Mouse (Mus musculus) T-helper 1 cell (primary cell): ENCODE results near the gene Gm9.
"Not testable (repeated sequence)": the region's sequence is repeated elsewhere in the genome, so short reads cannot be mapped to it uniquely, and the experiment has no call there.

Source experiments
- in situ Hi-C: fragments of 300-600 bp; cut with MboI, MseI; formaldehyde crosslinking; loops from one replicate; pipeline ENCODE4 v1.15.1; 2025; ENCODE audit warnings: high pct_unique_total_duplicates

Gene Gm9

DNA sequence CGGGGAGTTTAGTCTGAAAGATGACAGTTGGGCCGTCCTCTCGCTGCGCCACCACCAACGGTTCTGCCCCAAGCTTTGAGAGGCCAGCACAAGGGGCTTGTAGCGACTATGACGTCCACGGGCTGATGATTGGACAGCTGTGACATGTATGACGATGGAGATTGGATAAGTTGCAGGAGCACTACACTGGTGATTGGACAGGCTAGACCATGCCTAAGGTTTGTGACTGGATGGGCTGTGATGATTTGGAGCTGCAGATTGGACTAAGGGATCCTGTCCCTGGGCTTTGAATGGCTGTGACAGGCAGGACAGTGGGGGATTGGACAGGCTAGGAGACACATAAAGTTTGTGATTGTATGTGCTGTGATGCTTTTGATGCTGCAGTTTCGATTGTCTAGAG lies at the start of gene Gm9:
Gene Gm9, minus strand, starts transcription at position 101 of the 400 bp plus-strand sequence.
- in situ Hi-C loops = no loop called here

DNA sequence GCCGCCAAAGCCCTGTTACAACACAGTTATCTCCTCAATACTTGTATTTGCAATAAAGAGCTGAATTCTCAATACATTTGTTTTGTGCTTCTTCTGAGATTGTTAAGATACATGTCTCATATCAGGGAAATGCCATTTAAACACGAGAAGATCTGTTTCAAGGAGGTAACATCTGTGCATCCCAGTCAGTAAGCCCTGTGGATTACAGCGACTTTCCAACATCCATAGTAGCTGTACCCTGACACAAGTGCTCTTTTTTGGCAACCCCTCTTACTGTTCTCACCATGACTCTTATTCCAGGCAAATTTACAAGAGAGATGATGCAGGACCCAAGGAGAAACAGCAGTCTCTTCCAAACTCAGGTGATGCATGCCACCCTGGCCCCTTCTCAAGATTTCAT lies 38.8 kb upstream of the Gm9 start, which contains the start of gene Rhox3a:
Gene Rhox3a, plus strand, starts transcription at position 301 of the 400 bp plus-strand sequence.
- in situ Hi-C loops = loop anchor here (5.0 to 10.0 kb wide), 2 partner anchors 293 to 555 kb away; partner anchors contain the start of genes Rhox3e and Rhox5

DNA sequence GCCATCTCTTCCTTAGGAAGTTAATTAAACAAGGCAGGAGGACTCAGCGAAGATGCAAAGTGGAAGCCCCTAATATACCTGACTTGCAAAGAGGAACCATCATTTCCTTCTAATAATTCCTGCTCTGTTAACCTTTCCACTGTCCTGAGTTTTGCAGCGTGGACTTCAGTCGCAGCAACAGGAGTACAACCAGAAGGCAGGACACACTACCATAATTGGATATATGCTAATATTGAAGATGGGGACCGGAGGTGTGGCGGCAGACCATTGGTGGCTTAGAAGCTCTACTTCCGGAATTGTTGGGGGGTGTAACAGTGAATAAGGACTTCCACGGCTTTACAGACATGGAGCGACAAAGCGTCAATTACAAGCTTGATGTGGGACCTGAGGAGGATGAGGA lies 33.8 kb upstream of the Gm9 start, which contains the start of gene Rhox2a:
Gene Rhox2a, plus strand, starts transcription at position 301 of the 400 bp plus-strand sequence.
- in situ Hi-C loops = loop anchor here (10.0 kb wide), 1 partner anchor 560 kb away; the partner anchor contains the start of gene Rhox5

DNA sequence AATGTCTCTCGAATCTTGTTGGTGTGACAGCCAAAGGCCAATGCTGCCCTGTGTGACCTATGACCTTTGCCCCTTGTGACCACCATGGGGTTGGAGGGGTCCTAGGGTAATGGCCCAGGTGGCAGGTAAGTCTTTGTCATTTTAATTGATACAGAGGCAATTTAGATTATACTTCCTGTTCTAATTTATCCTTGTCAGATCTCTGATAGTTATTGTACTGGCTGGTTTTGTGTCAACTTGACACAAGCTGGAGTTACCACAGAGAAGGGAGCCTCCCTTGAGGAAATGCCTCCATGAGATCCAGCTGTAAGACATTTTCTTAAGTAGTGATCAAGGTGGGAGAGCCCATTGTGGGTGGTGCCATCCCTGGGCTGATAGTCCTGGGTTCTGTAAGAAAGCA lies 11.3 kb upstream of the Gm9 start, which contains the start of gene Rhox1:
Gene Rhox1, minus strand, starts transcription at position 101 of the 400 bp plus-strand sequence.
- in situ Hi-C loops = not testable (repeated sequence)

DNA sequence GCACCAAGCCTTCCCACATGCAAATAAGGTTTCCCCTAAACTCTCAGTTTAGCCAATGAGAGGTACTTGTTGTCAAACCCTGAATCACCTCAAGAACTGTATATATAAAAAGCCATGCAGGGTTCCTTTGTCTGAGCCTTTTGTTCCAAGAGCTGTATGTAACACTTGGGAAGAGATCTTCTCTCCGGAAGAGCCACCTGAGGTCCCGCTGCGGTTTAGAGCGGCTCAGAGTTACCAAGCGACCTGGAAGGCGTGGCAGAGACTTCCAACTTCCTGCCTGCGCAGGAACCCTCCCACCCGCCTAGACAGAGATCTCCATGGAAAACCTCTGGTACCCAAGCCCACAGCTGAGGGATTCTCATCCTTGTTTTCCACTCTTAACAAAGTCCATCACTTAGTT lies 12.2 kb downstream of the Gm9 start:
- in situ Hi-C loops = no loop called here

DNA sequence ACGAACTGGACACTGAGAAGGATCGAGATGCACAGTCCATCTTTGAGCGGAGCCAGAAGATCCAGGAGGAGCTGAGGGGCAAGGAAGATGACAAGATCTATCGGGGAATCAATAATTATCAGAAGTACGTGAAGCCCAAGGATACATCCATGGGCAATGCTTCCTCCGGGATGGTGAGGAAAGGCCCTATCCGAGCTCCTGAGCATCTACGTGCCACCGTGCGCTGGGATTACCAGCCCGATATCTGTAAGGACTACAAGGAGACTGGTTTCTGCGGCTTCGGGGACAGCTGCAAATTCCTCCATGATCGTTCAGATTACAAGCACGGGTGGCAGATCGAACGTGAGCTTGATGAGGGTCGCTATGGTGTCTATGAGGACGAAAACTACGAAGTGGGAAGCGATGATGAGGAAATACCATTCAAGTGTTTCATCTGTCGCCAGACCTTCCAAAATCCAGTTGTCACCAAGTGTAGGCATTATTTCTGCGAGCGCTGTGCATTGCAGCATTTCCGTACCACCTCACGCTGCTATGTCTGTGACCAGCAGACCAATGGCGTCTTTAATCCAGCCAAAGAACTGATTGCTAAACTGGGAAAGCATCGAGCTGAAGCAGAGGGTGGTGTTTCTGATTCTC lies 19.0 kb downstream of the Gm9 start:
- in situ Hi-C loops = no loop called here

DNA sequence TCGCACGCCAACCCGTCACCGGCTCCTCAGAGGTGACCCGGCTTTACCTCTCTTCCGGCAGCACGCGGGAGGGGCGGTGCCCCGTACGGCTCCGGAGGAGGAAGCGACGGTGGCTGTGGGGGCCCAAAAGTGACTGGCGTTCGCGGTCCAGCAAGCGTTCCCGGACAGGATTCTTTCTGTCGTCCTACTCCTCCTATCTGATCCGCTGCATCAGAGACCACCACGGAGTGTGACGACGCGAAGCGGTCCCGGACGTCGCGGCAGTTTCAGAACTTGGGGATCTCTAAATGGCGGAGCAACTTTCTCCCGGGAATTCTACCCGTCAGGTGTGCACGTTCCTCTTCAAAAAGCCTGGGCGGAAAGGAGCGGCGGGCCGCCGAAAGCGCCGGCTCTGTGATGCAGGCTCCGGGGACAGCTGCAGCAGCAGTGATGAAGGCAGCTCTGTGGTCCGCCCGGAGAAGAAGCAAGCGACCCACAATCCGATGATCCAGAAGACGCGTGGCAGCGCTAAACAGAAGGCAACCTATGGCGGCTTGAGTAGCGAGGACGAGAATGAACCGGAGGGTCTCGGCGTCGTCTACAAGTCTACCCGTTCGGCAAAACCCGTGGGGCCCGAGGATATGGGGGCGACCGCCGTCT lies 19.6 kb downstream of the Gm9 start, which contains the start of the genes Ndufa1 and Rnf113a1:
Gene Ndufa1, minus strand, starts transcription at position 59 of the 639 bp plus-strand sequence.
Gene Rnf113a1, plus strand, starts transcription at position 141 of the 639 bp plus-strand sequence.
- in situ Hi-C loops = no loop called here

DNA sequence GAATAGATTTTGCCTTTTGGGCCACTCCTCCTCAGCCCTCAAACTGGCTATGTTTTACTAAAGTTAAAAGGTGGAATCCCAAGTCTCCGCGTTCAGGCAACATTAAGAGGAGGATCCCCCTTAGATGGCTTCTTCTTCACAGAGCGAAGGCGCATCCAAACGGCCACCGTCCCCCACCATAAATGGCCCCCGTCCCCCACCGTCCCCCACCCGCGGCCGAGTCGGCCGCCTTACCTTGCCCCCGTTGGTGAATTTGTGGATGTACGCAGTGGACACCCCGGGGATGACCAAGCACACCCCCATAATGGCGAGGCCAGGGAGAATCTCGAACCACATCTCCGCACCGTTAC lies 20.1 kb downstream of the Gm9 start:
- in situ Hi-C loops = no loop called here

DNA sequence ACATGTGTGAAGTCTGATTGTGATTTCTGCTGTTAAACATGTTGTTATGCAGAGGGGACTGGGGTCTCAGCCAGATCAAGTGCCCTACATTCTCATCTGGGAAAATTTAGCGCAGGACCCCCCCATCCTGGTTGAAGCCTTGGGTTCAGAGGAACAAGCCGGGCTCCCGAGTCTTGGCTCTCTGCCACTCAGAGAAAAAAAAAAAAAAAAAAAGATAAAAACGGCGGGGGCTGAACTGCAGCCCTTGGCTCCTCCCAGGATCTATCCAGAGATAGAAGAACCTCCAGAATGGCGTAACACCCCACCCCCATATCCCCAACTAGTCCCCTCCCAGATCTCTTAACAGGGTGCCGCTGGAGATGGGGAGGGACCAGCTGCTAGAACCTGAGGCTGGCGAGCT lies 26.4 kb downstream of the Gm9 start:
- in situ Hi-C loops = not testable (repeated sequence)

DNA sequence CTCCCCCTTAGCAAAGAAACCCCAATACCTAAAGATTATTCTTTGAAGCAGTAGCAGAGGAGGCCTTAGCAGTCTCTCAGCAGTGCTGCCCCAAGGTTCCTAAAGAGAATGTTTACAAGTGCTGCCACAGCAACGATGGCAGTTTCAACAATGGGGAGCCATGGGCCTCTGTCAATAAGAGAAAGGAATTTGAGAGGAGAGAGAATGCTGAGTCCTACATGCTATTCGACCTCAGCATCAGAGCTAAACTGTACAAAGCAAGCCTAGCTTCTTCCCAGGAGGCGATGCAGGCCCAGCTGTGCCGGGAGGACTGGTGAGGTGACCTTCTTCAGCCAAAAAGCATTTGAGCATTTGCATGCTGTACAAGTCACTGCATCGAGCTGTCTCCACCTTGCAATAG lies 42.1 kb downstream of the Gm9 start, which contains the start of gene Akap14:
Gene Akap14, minus strand, starts transcription at position 101 of the 400 bp plus-strand sequence.
- in situ Hi-C loops = no loop called here

DNA sequence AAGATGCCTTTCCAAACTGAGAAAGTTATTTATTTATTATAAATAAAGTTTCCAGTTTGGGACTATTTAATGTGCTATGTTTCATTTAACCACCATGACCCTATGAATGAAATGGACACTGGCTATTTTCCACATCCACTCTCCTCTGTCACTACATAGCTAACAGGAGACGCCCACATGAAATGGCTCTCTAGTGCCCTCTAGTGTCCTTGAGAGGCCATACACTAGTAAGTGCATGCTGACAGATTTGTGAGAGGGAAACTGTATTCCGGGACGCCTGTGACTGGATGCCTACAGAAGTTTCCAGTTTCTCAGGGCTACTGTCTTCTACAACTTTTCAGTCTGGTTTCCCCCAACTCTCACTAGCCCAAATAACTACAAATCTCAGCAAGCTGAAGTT lies 43.8 kb downstream of the Gm9 start:
- in situ Hi-C loops = no loop called here

DNA sequence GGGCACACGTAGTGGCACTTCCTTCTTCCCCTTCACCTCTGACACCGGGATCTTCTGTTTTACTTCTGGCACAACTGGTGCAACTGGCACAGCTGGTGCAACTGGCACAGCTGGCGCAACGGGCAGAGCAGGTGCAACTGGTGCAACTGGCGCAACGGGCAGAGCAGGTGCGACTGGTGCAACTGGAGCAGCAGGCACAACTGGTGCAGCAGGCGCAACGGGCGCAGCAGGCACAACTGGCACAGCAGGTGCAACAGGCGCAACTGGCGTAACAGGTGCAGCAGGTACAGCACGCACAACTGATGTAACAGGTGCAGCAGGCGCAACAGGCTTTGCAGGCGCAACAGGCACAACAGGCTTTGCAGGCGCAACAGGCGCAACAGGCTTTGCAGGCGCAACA lies 47.7 kb downstream of the Gm9 start:
- in situ Hi-C loops = no loop called here

DNA sequence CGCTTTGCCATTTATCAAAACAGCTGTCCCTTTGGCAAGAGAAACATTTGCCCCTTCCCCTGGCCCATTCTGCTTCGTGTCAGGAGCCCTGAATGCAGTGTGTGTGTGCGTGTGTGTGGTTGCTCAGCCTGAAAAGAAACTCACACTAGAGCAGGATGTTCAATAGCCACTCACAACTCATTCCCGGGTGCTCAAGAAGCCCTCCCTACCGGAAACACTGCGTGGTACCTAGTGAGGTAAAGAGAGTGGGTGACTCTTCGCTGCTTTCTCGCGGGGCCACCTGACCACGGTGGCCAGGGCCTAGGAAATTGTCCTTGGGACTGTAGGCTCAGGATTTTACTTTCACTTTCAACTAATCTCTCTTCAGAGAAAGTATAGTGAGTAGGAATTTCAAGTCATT lies 49.7 kb downstream of the Gm9 start:
- in situ Hi-C loops = no loop called here
